Mouse (Mus musculus) layer of hippocampus, adult 9-11 months (tissue): ENCODE measurements at regions not wholly inside any gene's neighbourhood (a gene's known extent, or its start where the extent isn't known, plus 50 kb on each side); places are given as distances from the start of the nearest gene placed in this dataset.

Experiments used
- DNase-seq: peaks from one replicate; pipeline ENCODE4 v3.0.0; 2022

GRCm38 (mm10) chr5:73729646-73730045 is 78.5 kb downstream of the Spata18 start:
- no peak for DNase-seq

- DNase-seq, result no peak
These were observed 80.2 kb downstream of the Spata18 start for GRCm38 (mm10) chr5:73731423-73731822.

- no peak for DNase-seq
These were observed 80.9 kb downstream of the Spata18 start for GRCm38 (mm10) chr5:73731991-73732565.

GRCm38 (mm10) chr5:73740766-73741165 is 89.6 kb downstream of the Spata18 start:
- no peak for DNase-seq

- no peak for DNase-seq
These were observed 90.3 kb downstream of the Spata18 start for GRCm38 (mm10) chr5:73741441-73741840.

GRCm38 (mm10) chr5:73743953-73744352 is 92.8 kb downstream of the Spata18 start:
- DNase-seq, result no peak

- no peak for DNase-seq
These were observed 98.6 kb downstream of the Spata18 start for GRCm38 (mm10) chr5:73749791-73750190.

GRCm38 (mm10) chr5:73752225-73752644 is 101.1 kb downstream of the Spata18 start:
- DNase-seq, result no peak

GRCm38 (mm10) chr5:73753827-73754226 is 102.6 kb downstream of the Spata18 start:
- no peak for DNase-seq

GRCm38 (mm10) chr5:73758534-73758933 is 107.4 kb downstream of the Spata18 start:
- DNase-seq, result no peak

GRCm38 (mm10) chr5:73761236-73761635 is 110.1 kb downstream of the Spata18 start:
- DNase-seq, result no peak

- DNase-seq, result peak; percentile 90
These were observed 110.5 kb downstream of the Spata18 start for GRCm38 (mm10) chr5:73761709-73762108.

GRCm38 (mm10) chr5:73764226-73764625 is 113.0 kb downstream of the Spata18 start:
- DNase-seq, result no peak

GRCm38 (mm10) chr5:73765466-73765865 is 114.3 kb downstream of the Spata18 start:
- no peak for DNase-seq

GRCm38 (mm10) chr5:73768253-73768652 is 117.1 kb downstream of the Spata18 start:
- peak; percentile 22 for DNase-seq

GRCm38 (mm10) chr5:73775775-73776548 is 124.8 kb downstream of the Spata18 start:
- no peak for DNase-seq

- DNase-seq, result peak; percentile 71
These were observed 126.2 kb downstream of the Spata18 start for GRCm38 (mm10) chr5:73777282-73777921.

GRCm38 (mm10) chr5:73781190-73781940 is 130.2 kb downstream of the Spata18 start:
- DNase-seq, result no peak

GRCm38 (mm10) chr5:73782214-73783091 is 131.3 kb downstream of the Spata18 start:
- no peak for DNase-seq

- DNase-seq, result no peak
These were observed 136.1 kb downstream of the Spata18 start for GRCm38 (mm10) chr5:73787275-73787674.

- no peak for DNase-seq
These were observed 141.0 kb downstream of the Spata18 start for GRCm38 (mm10) chr5:73792216-73792615.

GRCm38 (mm10) chr5:73796201-73796600 is 145.0 kb downstream of the Spata18 start:
- peak; percentile 15 for DNase-seq
